Mouse (Mus musculus) hindbrain, embryonic 13.5 days (tissue): ENCODE data around the gene Exoc6b. TPM values are rescaled to one million over a fixed set of nuclear protein-coding genes. Genes with fewer than 3 reads are reported as not detected.

ENCODE experiments used
- ATAC-seq: fragments of 200-750 bp; cut with Nextera tagmentation; 2 replicates; pipeline ENCODE4 v1.8.0; 2017; ENCODE audit warnings: moderate TSS enrichment; ENCODE audit not compliant: low FRiP score
- H3K27ac ChIP-seq: fragments of 300-500 bp; sonication (generic); 2 replicates; pipeline ENCODE4 v1.5.1; 2015; ENCODE audit warnings: inconsistent platforms, mild to moderate bottlenecking, moderate library complexity
- H3K27me3 ChIP-seq: fragments of 300-500 bp; sonication (generic); 2 replicates; pipeline ENCODE4 v1.6.1; 2015; ENCODE audit warnings: mild to moderate bottlenecking, inconsistent platforms
- H3K36me3 ChIP-seq: fragments of 300-500 bp; sonication (generic); 2 replicates; pipeline ENCODE4 v1.6.1; 2015; ENCODE audit warnings: mild to moderate bottlenecking, inconsistent platforms
- H3K4me1 ChIP-seq: fragments of 300-500 bp; sonication (generic); replicated peaks from 2 replicates; pipeline ENCODE4 v1.6.1; 2015; ENCODE audit warnings: inconsistent platforms
- H3K4me2 ChIP-seq: fragments of 300-500 bp; sonication (generic); 2 replicates; pipeline ENCODE4 v1.6.1; 2015; ENCODE audit warnings: inconsistent platforms, mild to moderate bottlenecking, moderate library complexity
- H3K4me3 ChIP-seq: fragments of 300-500 bp; sonication (generic); 2 replicates; pipeline ENCODE4 v1.5.1; 2015; ENCODE audit warnings: mild to moderate bottlenecking, inconsistent platforms
- H3K9ac ChIP-seq: fragments of 300-500 bp; sonication (generic); 2 replicates; pipeline ENCODE4 v1.6.1; 2015; ENCODE audit warnings: mild to moderate bottlenecking, inconsistent platforms
- H3K9me3 ChIP-seq: fragments of 300-500 bp; sonication (generic); 2 replicates; pipeline ENCODE4 v1.6.1; 2016; ENCODE audit warnings: inconsistent platforms
- WGBS: fragments of 180-500 bp; shearing (Covaris S2); methylation state at CpG from one replicate; pipeline ENCODE4 v1.1.7; 2015; 5-methylcytosine and 5-hydroxymethylcytosine counted together
- polyA plus RNA-seq: library from polyadenylated mRNA; unstranded; fragments of >200 nt; fragmentation: Nextera tagmentation; extraction: Ambion mirVana; gene quantifications from 2 replicates; pipeline ENCODE4 v1.2.1, GENCODE M21; 2015

Gene Exoc6b
- polyA plus RNA-seq, 1 experiment from 2014 or later = 47.7 TPM

DNA sequence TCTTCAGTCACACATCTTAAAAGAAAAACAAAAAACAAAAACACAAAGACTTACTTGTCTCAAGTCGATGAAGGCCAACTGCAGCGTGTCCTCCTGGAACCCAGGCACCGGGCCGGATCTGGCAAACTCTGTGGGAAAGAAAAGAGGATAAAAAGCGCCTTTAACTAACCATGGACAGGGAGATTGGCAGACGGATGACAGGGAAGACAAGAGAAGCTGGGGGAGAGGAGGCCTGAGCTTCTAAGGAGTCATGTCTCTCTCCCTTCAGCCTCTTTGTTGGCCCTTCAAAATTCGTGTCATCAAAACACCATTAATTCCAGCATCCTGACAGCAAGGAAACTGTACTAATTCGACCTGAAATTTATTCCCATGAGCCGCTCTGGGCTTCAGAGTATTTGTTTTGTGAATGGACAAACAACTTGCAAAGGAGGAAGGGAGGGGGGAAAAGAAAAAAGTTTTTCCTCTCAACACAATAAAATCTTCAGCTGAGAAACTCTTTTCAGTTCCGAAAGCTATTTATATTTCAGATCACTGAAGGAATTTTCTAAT lies 322.4 kb downstream of the Exoc6b start:
- Histone ChIP-seq H3K27me3 (no peaks in the 10 kb centered on the region), H3K36me3 (no peaks in the 10 kb centered on the region), H3K4me3 (no peak overlapping the region), H3K9me3 (no peaks in the 10 kb centered on the region), H3K27ac (peak overlapping the region; percentile 69), H3K9ac (no peak overlapping the region), H3K4me1 (peaks cover 33% of the 10 kb centered on the region), H3K4me2 (no peak overlapping the region)
- WGBS = 25% methylated on average over 10 of the region's 10 CpGs
- peak; percentile 85 for ATAC-seq

DNA sequence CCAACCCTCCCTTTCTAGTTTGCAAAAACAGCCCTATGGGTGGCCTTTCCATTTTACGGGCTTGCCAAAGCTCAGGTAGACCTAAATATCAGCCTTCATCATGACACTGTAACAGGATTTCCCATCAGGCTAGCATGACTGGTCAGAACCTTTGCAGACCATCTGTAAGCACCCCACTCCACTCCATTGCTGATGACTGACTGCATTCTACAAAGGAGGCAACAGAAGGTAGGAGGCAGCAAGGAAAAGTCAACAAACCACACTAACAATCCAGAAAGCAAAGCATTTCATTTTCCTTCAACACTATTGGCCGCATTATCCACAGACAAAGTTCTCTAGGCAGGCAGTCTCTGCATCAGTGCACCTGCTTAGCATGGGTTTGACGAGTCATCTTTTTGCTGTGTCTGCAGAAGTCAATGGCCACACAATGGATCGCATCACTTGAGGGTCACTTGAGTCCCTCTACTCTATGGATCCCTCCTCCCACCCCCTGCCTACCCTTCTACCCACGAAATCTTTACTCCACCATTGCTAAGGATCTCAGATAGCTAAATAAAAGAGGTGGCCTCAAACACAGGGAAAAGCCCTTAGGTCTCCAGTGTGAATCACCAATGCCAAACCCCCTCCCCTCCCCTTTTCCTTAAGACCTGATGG lies 323.0 kb downstream of the Exoc6b start:
- Histone ChIP-seq H3K4me1 (peaks cover 33% of the 10 kb centered on the region), H3K4me3 (no peak overlapping the region), H3K36me3 (no peaks in the 10 kb centered on the region), H3K27me3 (no peaks in the 10 kb centered on the region), H3K9ac (no peak overlapping the region), H3K9me3 (no peaks in the 10 kb centered on the region), H3K4me2 (no peak overlapping the region), H3K27ac (peak overlapping the region; percentile 69)
- WGBS = 39% methylated on average over 5 of the region's 5 CpGs
- ATAC-seq = peak; percentile 83

DNA sequence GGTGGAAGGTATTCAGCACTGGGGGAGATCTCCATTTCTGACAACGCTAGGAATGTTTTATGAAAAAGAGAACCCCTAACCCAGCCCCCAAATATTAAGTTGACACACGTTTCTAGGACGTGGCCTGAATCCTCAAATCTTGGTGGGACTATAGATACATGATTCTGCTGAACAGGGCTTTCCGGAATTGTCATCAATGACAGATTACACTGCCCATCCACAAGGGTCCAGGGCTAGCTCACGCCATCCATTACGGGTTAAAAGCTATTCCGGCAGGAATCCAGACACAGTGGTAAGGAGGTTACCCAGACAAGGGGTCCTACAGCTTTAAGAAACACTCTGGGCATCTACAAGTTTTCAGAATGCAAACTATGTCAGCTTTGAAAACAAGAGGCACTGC lies 323.7 kb downstream of the Exoc6b start:
- Histone ChIP-seq H3K27me3 (no peaks in the 10 kb centered on the region), H3K9me3 (no peaks in the 10 kb centered on the region), H3K4me1 (peaks cover 33% of the 10 kb centered on the region), H3K27ac (peak overlapping the region; percentile 69), H3K9ac (no peak overlapping the region), H3K4me2 (no peak overlapping the region), H3K4me3 (no peak overlapping the region), H3K36me3 (no peaks in the 10 kb centered on the region)
- peak; percentile 53; the same call in 1 of the 2 replicates for ATAC-seq
- WGBS = 64% methylated on average over 7 of the region's 7 CpGs

DNA sequence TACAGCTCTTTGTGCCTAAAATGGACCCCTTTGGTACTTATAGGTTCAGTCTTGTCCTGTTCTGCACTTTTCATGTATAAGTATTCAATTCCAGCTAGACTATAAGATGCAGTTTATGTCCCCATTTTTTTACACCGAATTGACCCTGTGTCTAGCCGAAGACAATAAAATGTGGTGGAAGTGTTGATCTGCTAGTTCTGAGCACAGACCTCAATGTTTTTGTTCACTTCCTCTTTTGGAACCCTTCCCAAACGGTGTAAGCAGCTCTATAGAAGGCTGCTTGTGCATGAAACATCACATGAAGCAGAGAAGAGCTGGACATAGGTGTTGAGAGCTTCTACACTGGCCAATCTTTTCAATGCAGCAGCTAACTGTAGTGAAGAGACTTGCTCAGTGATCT lies 327.1 kb downstream of the Exoc6b start:
- Histone ChIP-seq H3K9ac (no peak overlapping the region), H3K27ac (no peak overlapping the region), H3K4me2 (no peak overlapping the region), H3K4me3 (no peak overlapping the region), H3K4me1 (peaks cover 28% of the 10 kb centered on the region), H3K9me3 (no peaks in the 10 kb centered on the region), H3K27me3 (no peaks in the 10 kb centered on the region), H3K36me3 (no peaks in the 10 kb centered on the region)
- no peak for ATAC-seq
- 74% methylated on average over 3 of the region's 3 CpGs for WGBS

DNA sequence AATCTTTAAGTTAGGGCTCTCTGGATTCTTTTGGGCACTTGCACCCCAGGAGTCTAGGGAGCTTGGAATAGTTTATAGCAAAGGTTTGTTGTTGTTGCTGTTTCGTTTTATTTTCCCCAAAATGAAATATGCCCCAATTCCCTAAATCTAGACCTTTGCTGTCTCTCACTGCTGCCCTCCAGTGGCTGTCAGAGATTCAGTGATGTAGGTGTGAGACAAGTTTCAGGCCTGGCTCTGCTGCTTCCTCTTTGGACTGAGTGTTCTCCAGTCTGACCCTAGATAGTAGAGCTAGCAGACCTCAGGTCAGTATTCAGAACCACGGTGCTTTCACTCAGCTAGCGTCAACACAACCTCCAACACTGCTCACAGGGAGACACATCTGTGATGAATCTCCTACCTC lies 332.4 kb downstream of the Exoc6b start:
- WGBS = 80% methylated on average over 3 of the region's 3 CpGs
- no peaks in the 10 kb centered on the region for H3K4me1 ChIP-seq
- no peak for ATAC-seq
- no peaks in the 10 kb centered on the region for H3K36me3 ChIP-seq
- no peak overlapping the region for H3K27ac ChIP-seq
- H3K4me3 ChIP-seq = no peak overlapping the region
- H3K9me3 ChIP-seq = no peaks in the 10 kb centered on the region
- H3K27me3 ChIP-seq = no peaks in the 10 kb centered on the region
- H3K4me2 ChIP-seq = no peak overlapping the region
- no peak overlapping the region for H3K9ac ChIP-seq

DNA sequence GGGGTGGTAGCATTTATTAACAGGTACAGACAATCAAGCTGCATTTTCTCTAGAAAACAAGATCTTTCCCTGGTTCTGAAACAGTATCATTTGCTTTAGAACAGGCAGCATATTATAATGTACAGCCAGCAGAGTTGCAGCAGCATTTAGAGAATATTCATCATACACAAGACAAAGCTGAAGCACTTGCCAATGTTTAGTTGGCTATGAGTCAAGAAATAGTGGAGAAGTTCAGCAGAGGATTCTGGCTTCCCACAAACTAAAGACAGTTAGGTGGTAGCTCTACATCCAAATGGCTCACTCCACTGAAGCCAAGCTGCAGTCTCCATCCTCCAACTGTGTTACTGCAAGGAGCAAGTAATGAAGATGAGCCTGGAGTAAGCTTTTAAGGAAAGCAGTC lies 342.4 kb downstream of the Exoc6b start:
- Histone ChIP-seq H3K9ac (no peak overlapping the region), H3K4me2 (no peak overlapping the region), H3K4me3 (no peak overlapping the region), H3K36me3 (no peaks in the 10 kb centered on the region), H3K4me1 (no peaks in the 10 kb centered on the region), H3K27me3 (no peaks in the 10 kb centered on the region), H3K27ac (no peak overlapping the region), H3K9me3 (0 out of 2 replicates have a peak, but pooled peaks cover 5% of the 10 kb centered on the region)
- ATAC-seq = no peak

DNA sequence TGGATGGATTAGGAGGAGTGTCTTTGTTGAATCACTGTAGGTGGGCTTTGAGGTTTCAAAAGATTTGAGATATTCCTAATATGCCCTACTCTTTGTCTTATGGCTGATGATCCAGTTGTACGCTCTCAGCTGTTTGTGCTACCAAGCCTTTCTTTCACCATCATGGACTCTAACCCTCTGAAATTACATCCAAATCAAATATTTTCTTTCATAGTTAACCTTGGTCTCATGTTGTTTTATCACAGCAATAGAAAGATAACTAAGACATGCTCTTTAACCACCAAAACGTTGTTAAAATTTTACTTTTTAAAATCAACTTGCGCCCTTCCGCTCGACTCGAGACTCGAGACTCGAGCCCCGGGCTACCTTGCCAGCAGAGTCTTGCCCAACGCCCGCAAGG lies 356.1 kb downstream of the Exoc6b start:
- no peaks in the 10 kb centered on the region for H3K27me3 ChIP-seq
- H3K36me3 ChIP-seq = no peaks in the 10 kb centered on the region
- no peak overlapping the region for H3K4me3 ChIP-seq
- H3K4me2 ChIP-seq = no peak overlapping the region
- WGBS = 94% methylated on average over 11 of the region's 11 CpGs
- 0 out of 2 replicates have a peak, but pooled peaks cover 3% of the 10 kb centered on the region for H3K4me1 ChIP-seq
- H3K9ac ChIP-seq = no peak overlapping the region
- H3K9me3 ChIP-seq = no peaks in the 10 kb centered on the region
- no peak for ATAC-seq
- no peak overlapping the region for H3K27ac ChIP-seq

DNA sequence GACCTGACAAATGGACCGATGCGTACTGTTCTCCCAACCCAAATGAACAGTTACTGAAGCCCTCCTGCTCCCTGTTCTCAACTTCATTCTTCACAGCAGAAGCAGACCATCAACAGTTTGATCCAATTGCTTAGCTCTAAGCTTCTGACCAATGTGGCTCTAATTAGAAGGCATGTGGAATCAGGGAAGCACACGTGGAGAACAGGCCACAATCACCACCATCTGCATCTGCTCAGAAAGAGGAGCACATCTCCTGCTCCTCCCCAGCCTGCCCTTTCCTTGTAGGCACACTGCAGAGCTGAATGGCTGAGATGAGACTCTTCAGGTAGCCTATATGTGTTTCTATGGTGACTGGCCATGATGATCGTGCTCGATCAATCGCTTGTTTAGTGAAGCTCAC lies 358.5 kb downstream of the Exoc6b start:
- Histone ChIP-seq H3K4me3 (no peak overlapping the region), H3K27me3 (no peaks in the 10 kb centered on the region), H3K4me2 (no peak overlapping the region), H3K36me3 (no peaks in the 10 kb centered on the region), H3K9ac (no peak overlapping the region), H3K27ac (no peak overlapping the region), H3K9me3 (no peaks in the 10 kb centered on the region), H3K4me1 (peaks cover 3% of the 10 kb centered on the region; the same call in 1 of the 2 replicates)
- ATAC-seq = no peak
- WGBS = 91% methylated on average over 6 of the region's 6 CpGs

DNA sequence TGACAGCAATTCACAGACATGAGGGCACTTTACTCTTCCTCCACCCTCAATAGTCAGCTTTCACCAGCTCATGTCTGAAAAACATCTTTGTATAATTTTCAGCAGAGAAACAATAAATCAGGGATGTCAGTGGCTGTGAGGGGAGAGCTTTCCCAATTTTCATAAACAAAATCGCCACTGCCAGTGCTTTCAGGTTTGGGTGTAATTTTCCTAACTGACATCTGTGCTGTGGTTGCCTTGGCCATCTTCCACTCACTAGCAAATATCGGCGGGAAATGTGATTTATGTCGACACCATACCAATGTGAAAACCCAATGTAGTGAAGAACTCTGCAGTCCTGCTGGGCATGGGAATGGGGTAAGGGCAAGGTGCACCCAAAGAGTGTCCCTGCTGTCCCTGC lies 360.7 kb downstream of the Exoc6b start:
- H3K4me1 ChIP-seq = peaks cover 3% of the 10 kb centered on the region; the same call in 1 of the 2 replicates
- no peak overlapping the region for H3K4me3 ChIP-seq
- H3K36me3 ChIP-seq = no peaks in the 10 kb centered on the region
- no peak overlapping the region for H3K27ac ChIP-seq
- no peak overlapping the region for H3K9ac ChIP-seq
- H3K4me2 ChIP-seq = no peak overlapping the region
- ATAC-seq = no peak
- no peaks in the 10 kb centered on the region for H3K27me3 ChIP-seq
- WGBS = 85% methylated on average over 4 of the region's 4 CpGs
- H3K9me3 ChIP-seq = no peaks in the 10 kb centered on the region

DNA sequence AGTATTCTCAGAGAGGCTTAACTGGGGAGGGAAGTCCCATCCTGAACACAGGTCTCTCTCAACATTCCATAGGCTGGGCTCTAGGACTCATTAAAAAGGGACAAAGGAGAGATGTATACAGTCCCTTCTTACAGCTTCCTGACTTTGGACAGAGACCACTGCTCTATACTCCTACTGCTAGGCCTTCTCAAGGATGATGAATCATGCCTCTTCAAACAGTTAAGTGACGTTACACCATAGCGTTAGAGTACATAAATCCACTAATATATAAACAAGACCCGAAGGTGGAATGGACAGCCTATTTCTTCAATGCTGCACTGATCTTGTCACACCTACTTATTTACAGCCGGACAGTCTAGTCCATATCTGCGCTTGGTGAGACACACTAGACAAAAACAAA lies 369.7 kb downstream of the Exoc6b start:
- 77% methylated on average over 5 of the region's 5 CpGs for WGBS
- no peak overlapping the region for H3K9ac ChIP-seq
- no peaks in the 10 kb centered on the region for H3K27me3 ChIP-seq
- peaks cover 15% of the 10 kb centered on the region for H3K4me1 ChIP-seq
- ATAC-seq = no peak
- H3K4me2 ChIP-seq = no peak overlapping the region
- no peaks in the 10 kb centered on the region for H3K36me3 ChIP-seq
- H3K27ac ChIP-seq = no peak overlapping the region
- no peak overlapping the region for H3K4me3 ChIP-seq
- no peaks in the 10 kb centered on the region for H3K9me3 ChIP-seq

DNA sequence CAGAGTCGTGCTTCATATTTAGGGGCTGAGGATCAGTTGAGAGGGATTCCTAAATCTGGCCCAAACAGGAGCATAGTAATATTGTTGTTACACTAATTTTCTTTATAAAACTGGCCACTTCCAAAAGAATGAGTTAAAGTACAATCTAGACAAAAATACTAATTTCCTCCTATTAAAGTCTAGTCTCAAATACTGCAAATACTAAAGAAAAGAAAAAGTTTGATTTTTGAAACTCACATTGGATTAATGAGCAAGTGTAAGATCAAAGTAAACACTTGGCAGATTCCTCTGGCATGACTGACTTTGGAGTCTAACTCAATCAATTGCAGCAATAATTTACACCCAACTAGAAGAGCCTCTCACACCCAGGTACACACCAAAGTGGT lies 371.0 kb downstream of the Exoc6b start:
- no peak for ATAC-seq
- Histone ChIP-seq H3K4me2 (no peak overlapping the region), H3K9me3 (no peaks in the 10 kb centered on the region), H3K27me3 (no peaks in the 10 kb centered on the region), H3K4me1 (peaks cover 23% of the 10 kb centered on the region), H3K4me3 (no peak overlapping the region), H3K36me3 (no peaks in the 10 kb centered on the region), H3K9ac (no peak overlapping the region), H3K27ac (no peak overlapping the region)
- whole genome bisulfite sequencing = 56% methylated on average over 1 of the region's 1 CpGs

DNA sequence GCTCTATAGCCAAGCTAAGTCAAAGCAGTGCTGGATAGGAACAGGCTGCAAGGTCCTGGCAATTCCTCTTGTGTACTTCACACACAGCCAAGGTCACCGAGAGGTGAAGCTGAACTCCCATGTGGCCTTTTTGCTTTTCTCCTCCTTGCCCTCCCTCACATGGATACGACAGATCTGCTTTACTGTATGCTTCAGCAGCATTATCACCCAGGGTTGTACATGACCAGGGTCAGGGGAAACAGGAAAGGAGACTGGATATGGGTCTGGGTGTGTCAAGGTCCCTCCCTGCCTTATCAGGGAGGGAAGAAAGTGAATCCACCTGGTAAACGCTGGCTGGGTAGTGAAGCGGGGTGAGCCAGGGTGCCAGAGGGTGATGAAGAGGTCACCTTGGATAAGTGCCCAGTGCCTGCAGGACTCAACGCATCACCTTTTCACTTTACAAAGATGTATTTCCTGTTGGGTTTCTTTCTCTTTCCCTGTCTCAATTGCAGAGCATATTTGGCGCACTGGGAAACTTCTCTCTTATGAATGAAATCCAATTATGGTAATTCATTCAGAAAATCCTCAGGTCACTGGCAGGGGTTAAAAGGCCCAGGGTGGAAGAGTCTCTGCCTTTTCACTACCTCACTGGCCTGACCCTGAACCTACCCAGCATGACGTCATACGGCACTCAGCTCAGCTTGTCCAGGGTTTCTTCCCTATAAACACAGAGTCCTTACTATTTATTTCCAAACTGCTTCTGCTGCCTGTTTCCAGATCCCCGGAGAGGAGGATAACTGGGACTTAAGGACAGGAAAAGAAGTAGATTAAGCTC lies 371.6 kb downstream of the Exoc6b start:
- no peaks in the 10 kb centered on the region for H3K9me3 ChIP-seq
- no peak overlapping the region for H3K4me3 ChIP-seq
- no peak overlapping the region for H3K27ac ChIP-seq
- H3K4me2 ChIP-seq = no peak overlapping the region
- H3K4me1 ChIP-seq = peaks cover 28% of the 10 kb centered on the region
- 42% methylated on average over 9 of the region's 9 CpGs for WGBS
- no peak for ATAC-seq
- H3K9ac ChIP-seq = no peak overlapping the region
- H3K36me3 ChIP-seq = no peaks in the 10 kb centered on the region
- no peaks in the 10 kb centered on the region for H3K27me3 ChIP-seq

DNA sequence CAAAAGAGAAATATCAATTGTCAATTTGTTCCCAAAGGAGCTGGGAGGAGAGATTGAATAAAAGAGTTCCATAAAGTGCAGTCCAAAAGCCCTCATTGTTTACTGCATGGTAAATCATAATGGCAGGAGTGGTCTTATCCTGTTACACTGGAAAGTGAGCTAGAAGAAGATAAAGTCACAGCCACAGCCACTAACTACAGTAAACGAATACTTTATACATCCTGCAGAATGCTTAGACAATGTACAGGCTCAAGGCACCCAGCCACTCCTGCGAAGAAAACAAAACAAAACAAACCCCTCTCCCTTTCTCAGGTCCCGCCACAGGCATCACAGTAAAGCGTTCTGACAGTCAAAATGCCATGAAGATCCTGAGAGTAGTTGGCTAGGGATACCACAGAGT lies 375.5 kb downstream of the Exoc6b start:
- no peak overlapping the region for H3K27ac ChIP-seq
- H3K9me3 ChIP-seq = no peaks in the 10 kb centered on the region
- no peak for ATAC-seq
- no peak overlapping the region for H3K9ac ChIP-seq
- H3K4me3 ChIP-seq = no peak overlapping the region
- WGBS = 67% methylated on average over 4 of the region's 4 CpGs
- no peak overlapping the region for H3K4me2 ChIP-seq
- H3K27me3 ChIP-seq = no peaks in the 10 kb centered on the region
- H3K4me1 ChIP-seq = peaks cover 31% of the 10 kb centered on the region
- no peaks in the 10 kb centered on the region for H3K36me3 ChIP-seq
